Mouse (Mus musculus) heart, adult 18-20 months (tissue): ENCODE data around the gene Hpd. TPM values are rescaled to one million over a fixed set of nuclear protein-coding genes. Genes with fewer than 3 reads are reported as not detected.
A peak's percentile ranks its signal among the peaks of the same experiment; 100 is the strongest.

Experiments used
- DNase-seq, 2 experiments: peaks; one replicate each; pipeline ENCODE4 v3.0.0; 2021 to 2022; ENCODE audit warnings: mixed read lengths in 1 of 2
- total RNA-seq, 2 experiments: library from RNA; stranded (reverse); gene quantifications; 2 replicates each; pipeline ENCODE4 v1.2.3; 2021

Hpd gene
- total RNA-seq, 2 experiments from 2014 or later = 0.51 TPM; not detected in 1

- no peak for DNase-seq
These were observed 35.0 kb downstream of the Hpd start for GRCm38 (mm10) chr5:123147569-123147968.

DNA sequence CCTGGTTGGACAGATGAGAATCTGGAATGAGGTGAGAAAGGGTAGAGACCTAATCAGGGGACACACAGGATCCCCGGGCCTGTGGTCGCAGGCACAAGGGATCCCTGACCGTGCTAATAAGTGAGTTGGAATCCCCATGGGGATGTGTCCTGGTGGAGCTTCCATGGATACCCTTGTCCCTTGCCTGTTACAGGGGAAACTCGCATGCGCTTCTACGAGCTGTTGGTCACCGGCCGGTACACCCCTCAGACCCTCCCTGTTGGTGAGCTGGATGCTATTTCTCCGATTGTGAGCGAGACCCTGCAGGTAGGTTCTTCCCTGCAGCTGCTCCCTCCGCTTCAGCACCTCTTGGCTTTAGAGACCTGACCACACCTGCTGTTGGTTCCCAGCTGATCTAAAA is 36.2 kb downstream of the Hpd start:
- DNase-seq = no peak

- no peak for DNase-seq
These were observed 37.6 kb downstream of the Hpd start for GRCm38 (mm10) chr5:123144746-123145590.

- peak in 1 of 2 experiments; percentile 44 for DNase-seq
These were observed 38.4 kb downstream of the Hpd start for GRCm38 (mm10) chr5:123143971-123144745.

GRCm38 (mm10) chr5:123143251-123143970 is 39.1 kb downstream of the Hpd start:
- peak; percentile 47 to 75 for DNase-seq

- DNase-seq = peak; percentile 75 to 80
These were observed 40.1 kb downstream of the Hpd start, which contains the start of gene Setd1b for GRCm38 (mm10) chr5:123142161-123143157. TSS of gene Setd1b (plus strand) at chr5:123142193.

GRCm38 (mm10) chr5:123141555-123142160 is 40.9 kb downstream of the Hpd start:
- no peak for DNase-seq

DNA sequence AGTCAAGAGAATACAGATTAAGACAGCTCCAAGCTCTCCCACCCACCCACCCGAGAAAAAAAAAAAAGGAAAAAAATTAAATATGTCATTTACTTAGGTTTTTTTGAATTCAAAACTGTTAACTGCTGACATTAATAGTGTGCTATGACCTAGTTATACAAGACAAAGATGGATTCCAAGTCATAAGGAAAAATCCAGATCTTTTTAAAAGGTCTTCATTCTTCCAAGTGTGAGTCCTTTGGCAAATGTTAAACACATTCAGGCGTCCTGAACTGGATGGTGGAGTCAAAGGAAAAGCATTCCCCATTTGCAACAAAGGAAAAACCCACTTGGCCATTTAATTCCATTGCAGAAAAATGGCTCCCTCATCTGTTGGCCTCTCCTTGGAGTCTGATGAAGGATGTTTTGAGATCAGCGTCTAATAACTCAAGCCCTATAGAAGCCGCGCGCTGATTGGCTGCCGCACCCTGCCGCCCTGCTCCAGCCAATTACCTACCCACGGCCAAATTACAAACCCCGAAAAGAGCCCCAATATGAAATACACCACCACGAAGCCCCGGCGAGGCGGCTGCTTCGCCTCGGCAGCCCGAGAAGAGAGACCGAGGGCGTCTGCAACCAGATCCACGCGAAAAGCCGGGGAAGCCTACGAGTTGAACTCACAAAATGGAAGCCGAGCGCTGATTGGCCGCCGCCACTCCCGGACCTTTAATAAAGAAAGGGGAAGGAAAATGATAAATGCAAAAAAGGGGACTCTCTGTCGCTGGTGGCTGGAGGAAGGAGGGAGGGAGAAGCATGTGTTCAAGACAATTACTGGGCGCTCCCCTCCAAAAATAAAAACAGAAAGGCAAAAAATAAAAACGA is 41.6 kb downstream of the Hpd start:
- peak; percentile 97 for DNase-seq

DNA sequence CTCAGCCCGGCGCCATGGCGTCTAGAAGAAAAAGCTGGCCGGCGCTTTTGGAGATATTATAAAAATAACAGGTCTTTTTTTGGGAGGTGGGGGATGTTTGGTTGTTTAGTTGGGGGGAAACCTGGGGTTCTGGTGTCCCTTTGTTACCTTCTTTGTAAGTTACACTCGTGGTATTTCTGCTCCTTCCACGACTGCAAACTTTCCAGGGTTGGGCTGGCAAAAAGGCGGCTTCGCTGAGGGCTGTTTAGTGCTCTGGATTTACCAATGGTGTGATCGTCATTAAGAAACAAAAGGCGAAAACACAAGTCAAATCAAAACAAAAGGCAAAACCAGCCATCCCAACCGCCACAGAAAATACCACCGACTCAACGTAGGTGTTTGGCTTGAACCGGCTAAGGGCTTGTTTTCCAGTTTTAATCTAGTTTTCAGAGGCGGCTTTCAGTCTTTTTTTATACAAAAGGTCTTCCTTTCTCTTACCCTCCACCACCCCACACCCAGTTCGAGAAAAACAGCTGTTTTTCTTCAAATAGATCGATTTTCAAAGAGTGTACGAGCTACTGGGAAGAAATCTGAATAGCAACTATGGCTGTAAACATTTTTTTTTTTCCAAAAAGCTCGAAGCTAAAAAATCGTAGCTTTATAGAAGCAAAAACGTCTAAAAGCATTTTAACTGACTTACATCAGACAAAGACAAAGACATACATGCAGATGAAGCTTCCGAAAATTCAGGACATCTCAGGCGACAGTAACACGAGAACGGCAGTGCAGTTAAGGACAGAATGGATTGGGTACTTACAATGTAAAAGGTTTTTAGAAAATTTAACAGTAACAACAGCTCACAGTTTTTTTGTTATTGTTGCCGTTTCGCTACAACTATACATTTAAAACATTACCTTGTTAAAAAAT is 42.6 kb downstream of the Hpd start:
- DNase-seq = peak in 1 of 2 experiments; percentile 78

GRCm38 (mm10) chr5:123138953-123139721 is 43.4 kb downstream of the Hpd start:
- DNase-seq = peak; percentile 92 to 93

GRCm38 (mm10) chr5:123138230-123138911 is 44.2 kb downstream of the Hpd start:
- DNase-seq = peak; percentile 83 to 89

GRCm38 (mm10) chr5:123137910-123138229 is 44.7 kb downstream of the Hpd start:
- no peak for DNase-seq

DNA sequence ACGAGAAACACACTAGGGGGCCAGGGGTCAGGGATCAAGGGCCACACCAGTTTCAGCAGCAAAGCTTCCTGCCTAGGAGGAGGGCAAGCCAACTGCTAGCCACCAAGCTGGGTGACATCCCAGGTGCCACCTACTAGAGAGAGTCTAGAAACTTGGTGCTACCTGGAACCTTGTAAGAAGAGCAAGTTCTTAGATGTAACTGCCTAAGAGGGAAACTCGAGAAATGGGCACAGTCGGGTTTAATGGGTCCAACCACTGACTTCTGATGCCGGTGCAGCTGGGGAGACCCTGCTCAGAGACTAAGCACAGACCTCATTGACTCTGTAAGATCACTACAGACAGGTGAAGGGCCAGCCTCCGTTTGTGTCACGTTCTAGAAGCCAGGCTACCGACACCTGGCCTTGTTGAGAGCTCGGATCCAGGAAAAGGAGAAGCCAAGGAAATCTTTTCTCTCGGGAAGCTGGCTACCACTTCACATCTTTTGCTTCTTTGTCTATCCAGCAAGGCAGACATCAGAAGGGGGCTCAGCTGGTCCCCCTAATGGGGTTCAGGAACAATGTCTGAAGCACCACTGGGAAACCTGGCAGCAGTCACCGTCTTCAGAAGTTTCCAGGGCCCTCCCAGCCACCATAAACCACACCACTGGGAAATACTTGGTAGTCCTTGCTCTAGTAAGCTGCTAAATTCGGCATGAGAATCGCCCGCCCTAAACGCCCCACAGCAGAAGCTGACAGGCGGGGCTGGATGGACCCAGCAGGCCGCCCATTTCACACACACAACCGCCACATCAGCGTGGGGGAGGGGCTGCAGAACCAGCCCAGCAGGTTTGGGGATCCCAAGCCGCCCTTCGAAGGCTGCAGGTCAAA is 45.2 kb downstream of the Hpd start:
- peak; percentile 92 to 94 for DNase-seq

DNA sequence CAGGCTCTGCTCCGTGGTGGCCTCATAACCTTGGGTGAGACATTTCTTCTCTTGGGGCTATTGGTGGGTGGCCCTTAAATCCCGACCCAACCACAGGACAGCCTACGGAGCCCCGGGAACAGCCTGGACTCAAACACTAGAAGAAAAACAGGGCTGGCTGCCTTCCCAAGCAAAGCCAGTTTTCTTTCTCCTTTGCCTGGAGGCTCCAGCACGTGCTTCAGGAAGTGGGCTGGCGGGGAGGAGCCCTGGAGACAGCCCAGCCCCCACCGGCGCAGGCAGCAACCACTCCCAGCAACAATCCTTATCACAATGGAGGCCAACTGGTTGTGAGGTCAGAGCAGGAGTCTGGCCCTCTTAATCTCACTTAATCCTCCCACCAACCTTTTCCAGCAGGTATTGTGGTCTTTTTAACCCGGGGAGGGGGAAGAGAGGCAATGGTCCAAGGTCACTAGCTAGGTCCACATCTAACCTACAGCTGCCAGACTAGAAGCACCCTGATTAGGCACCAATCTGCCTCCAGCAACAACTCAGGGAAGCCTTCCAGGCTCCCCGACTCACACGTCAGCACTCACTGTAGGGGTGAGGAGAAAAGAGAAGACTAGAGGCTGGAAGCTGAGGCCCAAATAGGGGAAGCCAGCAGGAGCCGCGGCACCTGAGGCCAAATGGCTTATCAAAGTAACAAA is 46.0 kb downstream of the Hpd start:
- DNase-seq = peak; percentile 95 to 98

DNA sequence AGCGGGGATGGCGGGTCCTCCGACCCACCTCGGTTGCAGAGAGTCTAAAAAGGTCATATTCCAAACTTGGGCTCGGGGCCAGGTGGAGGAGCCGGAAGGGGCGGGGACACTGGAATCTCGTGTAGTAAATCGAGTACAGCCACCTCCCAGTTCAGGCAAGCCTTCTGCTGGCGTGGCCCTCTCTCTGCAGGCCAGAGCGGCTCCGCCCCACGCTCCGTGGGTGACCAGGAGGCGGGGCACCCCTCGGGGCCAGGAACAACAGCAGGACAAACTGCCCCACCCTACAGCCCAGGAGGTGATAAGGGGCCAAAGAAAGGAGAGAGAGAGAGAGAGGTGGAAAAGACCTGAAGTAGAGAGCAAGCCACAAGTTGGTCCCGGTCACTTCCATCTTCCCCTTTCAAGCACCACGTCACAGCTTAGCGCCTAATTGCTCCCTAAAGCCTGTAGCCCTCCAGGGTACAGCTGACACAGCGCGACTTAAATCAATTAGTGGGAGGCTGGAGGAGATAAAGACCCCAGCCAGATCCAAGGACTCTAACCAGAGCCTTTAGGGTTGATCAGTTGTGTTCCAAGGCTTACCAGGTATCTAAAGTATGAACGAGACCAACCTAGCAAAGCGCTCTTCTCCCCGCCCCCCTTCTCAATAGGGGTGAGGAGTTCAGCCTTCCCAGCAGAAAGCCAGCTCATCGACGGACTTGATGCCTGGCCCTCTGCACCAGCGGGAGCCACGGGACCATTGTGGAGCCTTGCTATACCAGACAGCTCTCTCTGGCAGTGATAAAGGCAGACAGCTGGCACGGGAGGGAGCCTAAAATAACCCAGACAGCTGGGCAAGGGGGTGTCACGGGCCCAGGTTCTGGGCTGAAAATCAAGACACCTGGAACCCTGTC is 46.8 kb downstream of the Hpd start:
- peak; percentile 97 to 98 for DNase-seq
